Mouse (Mus musculus): ENCODE results near the gene Myl6b. TPM values are rescaled to one million over a fixed set of nuclear protein-coding genes. Genes with fewer than 3 reads are reported as not detected.

Myl6b gene
- polyA plus RNA-seq, 1 experiment from 2014 or later: 3.9 TPM

DNA sequence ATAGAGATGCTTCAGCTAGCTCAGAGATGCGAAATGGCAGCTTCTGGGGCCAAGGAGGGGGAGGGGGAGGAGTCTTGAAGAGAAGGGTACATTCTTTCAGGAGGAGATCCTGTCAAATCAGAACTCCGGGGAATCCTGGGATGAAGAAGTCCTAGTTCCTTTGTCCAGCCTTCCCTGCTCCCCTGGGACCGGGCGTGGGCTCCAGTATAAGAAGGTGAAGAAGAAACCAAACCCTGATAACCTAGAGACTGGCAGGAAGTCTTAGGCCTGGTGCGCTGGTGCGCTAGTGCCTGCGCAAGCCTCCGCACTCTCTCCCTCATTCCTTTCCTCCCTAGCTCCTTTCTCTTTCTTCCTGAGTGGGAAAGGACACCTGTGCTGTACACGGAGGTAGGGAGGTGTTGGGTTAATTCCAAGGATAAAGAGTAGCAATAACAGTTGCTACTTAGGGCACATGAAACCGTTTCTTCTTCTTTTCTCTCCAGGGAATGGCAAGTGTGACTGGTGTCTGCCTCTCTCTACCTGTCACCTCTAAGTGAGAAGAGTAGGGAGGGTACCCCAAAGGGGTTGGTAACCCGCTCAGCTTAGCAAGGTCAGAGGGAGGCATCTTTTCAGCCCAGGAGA lies 25.7 kb upstream of the Myl6b start:
- 0 out of 2 replicates have a peak, but pooled peaks cover 3% of the 10 kb centered on the region for H3K27me3 ChIP-seq (replicated peaks; ENCODE audit: control insufficient read depth, insufficient read depth, low read length)
- H3K4me2 ChIP-seq: peak overlapping the region; percentile 93
- peak overlapping the region; percentile 89 for H3K9ac ChIP-seq (ENCODE audit: low read depth, low read length)
- peak overlapping the region; percentile 84 for H3K27ac ChIP-seq (ENCODE audit: low read depth, low read length)
- 22% methylated on average over 11 of the region's 11 CpGs for WGBS
- DNase-seq (ENCODE audit: low spot score) (no peak), ATAC-seq (replicated peaks; ENCODE audit: low FRiP score) (no peak)
- peak overlapping the region; percentile 89 for H3K4me3 ChIP-seq (ENCODE audit: low read depth, low read length)
- H3K9me3 ChIP-seq (ENCODE audit: control insufficient read depth, low read length): no peaks in the 10 kb centered on the region
- H3K36me3 ChIP-seq (ENCODE audit: control insufficient read depth, insufficient read depth, low read length): peaks cover 2% of the 10 kb centered on the region; the same call in 1 of the 2 replicates
- peaks cover 18% of the 10 kb centered on the region for H3K4me1 ChIP-seq (replicated peaks; ENCODE audit: control insufficient read depth, insufficient read depth, low read length)

DNA sequence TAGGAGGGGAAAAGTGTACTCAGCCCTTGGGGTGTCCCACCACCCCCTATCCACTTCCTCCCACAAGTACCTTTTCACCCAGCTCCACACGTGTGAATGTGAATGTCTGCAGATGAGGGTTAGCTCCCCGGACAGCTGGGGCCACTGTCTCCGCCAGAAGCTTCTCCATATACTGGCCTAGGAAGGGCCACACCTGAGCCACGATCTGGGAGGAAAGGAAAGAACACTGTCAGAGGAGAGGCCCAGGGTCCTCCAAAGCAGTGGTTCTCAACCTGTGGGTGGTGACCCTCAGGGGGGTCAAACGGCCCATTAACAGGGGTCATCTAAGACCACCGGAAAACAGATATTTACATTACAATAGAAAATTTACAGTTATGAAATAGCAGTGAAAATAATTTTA lies 23.9 kb upstream of the Myl6b start:
- Histone ChIP-seq H3K4me3 (ENCODE audit: low read depth, low read length) (no peak overlapping the region), H3K27ac (ENCODE audit: low read depth, low read length) (no peak overlapping the region), H3K4me2 (no peak overlapping the region), H3K36me3 (ENCODE audit: control insufficient read depth, insufficient read depth, low read length) (peaks cover 7% of the 10 kb centered on the region; the same call in 1 of the 2 replicates), H3K27me3 (replicated peaks; ENCODE audit: control insufficient read depth, insufficient read depth, low read length) (0 out of 2 replicates have a peak, but pooled peaks cover 3% of the 10 kb centered on the region), H3K9me3 (ENCODE audit: control insufficient read depth, low read length) (no peaks in the 10 kb centered on the region), H3K9ac (ENCODE audit: low read depth, low read length) (no peak overlapping the region), H3K4me1 (replicated peaks; ENCODE audit: control insufficient read depth, insufficient read depth, low read length) (peaks cover 19% of the 10 kb centered on the region)
- ATAC-seq (replicated peaks; ENCODE audit: low FRiP score): no peak
- 85% methylated on average over 6 of the region's 6 CpGs for WGBS
- DNase-seq (ENCODE audit: low spot score): no peak

DNA sequence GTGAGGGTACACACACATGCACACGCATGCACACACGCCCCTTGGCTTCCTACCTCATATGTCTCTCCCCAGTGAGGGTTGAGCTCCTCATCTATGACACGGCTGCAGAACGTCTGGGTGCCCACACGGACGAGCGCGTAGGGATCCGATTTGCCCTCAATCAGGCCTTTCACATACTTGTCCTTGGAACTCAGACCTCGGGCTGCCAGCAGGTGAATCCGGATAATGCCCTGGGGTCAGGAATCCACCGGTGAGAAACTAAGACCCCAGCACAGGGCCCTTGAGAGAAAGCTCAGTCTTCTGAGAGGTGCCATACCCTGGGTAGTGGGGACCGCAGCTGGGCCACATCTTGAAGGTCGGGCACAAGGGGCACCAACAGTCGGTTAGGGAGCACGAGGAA lies 22.1 kb upstream of the Myl6b start:
- no peak for ATAC-seq (replicated peaks; ENCODE audit: low FRiP score)
- peaks cover 27% of the 10 kb centered on the region for H3K4me1 ChIP-seq (replicated peaks; ENCODE audit: control insufficient read depth, insufficient read depth, low read length)
- H3K4me3 ChIP-seq (ENCODE audit: low read depth, low read length): no peak overlapping the region
- no peak overlapping the region for H3K27ac ChIP-seq (ENCODE audit: low read depth, low read length)
- peaks cover 7% of the 10 kb centered on the region; the same call in 1 of the 2 replicates for H3K36me3 ChIP-seq (ENCODE audit: control insufficient read depth, insufficient read depth, low read length)
- H3K9ac ChIP-seq (ENCODE audit: low read depth, low read length): no peak overlapping the region
- WGBS: 88% methylated on average over 16 of the region's 16 CpGs
- no peak for DNase-seq (ENCODE audit: low spot score)
- H3K27me3 ChIP-seq (replicated peaks; ENCODE audit: control insufficient read depth, insufficient read depth, low read length): 0 out of 2 replicates have a peak, but pooled peaks cover 3% of the 10 kb centered on the region
- H3K9me3 ChIP-seq (ENCODE audit: control insufficient read depth, low read length): no peaks in the 10 kb centered on the region
- H3K4me2 ChIP-seq: no peak overlapping the region

DNA sequence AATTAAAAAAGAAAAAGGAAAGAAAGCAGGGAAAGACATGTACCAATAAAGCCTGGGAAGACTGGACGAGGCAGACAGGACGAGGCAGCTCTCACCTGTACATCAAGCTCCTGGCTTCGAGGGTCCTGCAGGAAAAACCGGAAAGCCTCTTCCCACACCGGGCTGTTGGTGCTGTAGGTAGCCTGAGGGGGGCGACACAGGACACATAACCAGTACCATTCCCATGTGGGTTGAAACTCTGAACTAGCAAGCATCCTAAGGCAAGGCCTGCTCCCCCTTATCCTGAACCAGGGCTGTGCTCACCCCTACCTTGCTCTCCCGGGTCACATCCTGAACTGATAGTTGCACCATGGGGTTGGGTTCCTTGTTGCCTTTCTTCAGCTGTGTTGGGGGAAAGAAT lies 20.3 kb upstream of the Myl6b start:
- Histone ChIP-seq H3K27ac (ENCODE audit: low read depth, low read length) (no peak overlapping the region), H3K9ac (ENCODE audit: low read depth, low read length) (no peak overlapping the region), H3K9me3 (ENCODE audit: control insufficient read depth, low read length) (no peaks in the 10 kb centered on the region), H3K36me3 (ENCODE audit: control insufficient read depth, insufficient read depth, low read length) (peaks cover 9% of the 10 kb centered on the region; the same call in 1 of the 2 replicates), H3K4me1 (replicated peaks; ENCODE audit: control insufficient read depth, insufficient read depth, low read length) (peaks cover 20% of the 10 kb centered on the region), H3K27me3 (replicated peaks; ENCODE audit: control insufficient read depth, insufficient read depth, low read length) (no peaks in the 10 kb centered on the region), H3K4me3 (ENCODE audit: low read depth, low read length) (no peak overlapping the region), H3K4me2 (no peak overlapping the region)
- ATAC-seq (replicated peaks; ENCODE audit: low FRiP score) (0 out of 2 replicates have a peak, but pooled peaks have one; percentile 27), DNase-seq (ENCODE audit: low spot score) (no peak)
- WGBS: 74% methylated on average over 7 of the region's 7 CpGs

DNA sequence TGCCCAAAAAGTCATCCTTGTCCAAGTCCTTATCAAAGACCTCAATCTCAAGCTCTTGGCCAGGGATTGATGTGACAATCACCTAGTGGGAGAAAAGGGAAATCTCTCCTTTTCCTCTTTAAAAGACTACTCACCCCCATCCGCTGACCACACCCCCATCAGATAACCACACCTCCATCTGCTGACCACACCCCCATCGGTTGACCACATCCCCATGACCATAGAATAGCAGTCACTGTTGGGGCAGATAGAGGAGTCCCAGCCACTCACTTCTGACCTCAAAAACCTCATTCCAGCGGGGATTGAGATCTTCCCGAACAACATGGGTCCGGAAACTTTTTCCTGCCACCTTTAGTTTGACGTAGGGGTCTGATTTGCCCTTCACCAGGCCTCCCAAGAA lies 18.2 kb upstream of the Myl6b start:
- no peaks in the 10 kb centered on the region for H3K27me3 ChIP-seq (replicated peaks; ENCODE audit: control insufficient read depth, insufficient read depth, low read length)
- peak overlapping the region; percentile 48 for H3K4me2 ChIP-seq
- peak overlapping the region; percentile 29; the same call in 1 of the 2 replicates for H3K4me3 ChIP-seq (ENCODE audit: low read depth, low read length)
- H3K9ac ChIP-seq (ENCODE audit: low read depth, low read length): no peak overlapping the region
- H3K4me1 ChIP-seq (replicated peaks; ENCODE audit: control insufficient read depth, insufficient read depth, low read length): peaks cover 19% of the 10 kb centered on the region
- no peak for DNase-seq (ENCODE audit: low spot score)
- H3K36me3 ChIP-seq (ENCODE audit: control insufficient read depth, insufficient read depth, low read length): peaks cover 9% of the 10 kb centered on the region; the same call in 1 of the 2 replicates
- no peaks in the 10 kb centered on the region for H3K9me3 ChIP-seq (ENCODE audit: control insufficient read depth, low read length)
- 20% methylated on average over 6 of the region's 6 CpGs for WGBS
- ATAC-seq (replicated peaks; ENCODE audit: low FRiP score): peak; percentile 21; the same call in 1 of the 2 replicates
- no peak overlapping the region for H3K27ac ChIP-seq (ENCODE audit: low read depth, low read length)

DNA sequence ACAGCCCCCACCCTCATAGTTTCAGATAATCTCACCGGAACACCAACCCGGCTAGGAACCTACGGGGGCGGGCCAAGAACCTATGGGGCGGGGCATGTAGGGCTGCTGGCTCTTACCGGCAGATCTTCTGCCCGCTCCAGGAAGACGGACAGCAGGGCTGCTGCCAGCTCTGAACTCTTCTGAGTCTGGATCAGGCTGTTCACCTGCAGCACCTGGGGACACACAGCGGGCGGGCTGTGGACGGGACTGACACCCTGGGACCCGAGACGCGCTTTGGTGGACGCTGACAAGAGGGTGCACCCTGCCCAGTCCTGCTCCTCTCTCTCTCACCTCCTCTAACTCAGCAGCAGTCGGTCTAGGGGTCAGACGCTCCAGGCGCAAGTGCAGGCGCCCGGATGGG lies 17.5 kb upstream of the Myl6b start:
- DNase-seq (ENCODE audit: low spot score): no peak
- 38% methylated on average over 20 of the region's 20 CpGs for WGBS
- no peaks in the 10 kb centered on the region for H3K9me3 ChIP-seq (ENCODE audit: control insufficient read depth, low read length)
- H3K27ac ChIP-seq (ENCODE audit: low read depth, low read length): no peak overlapping the region
- peaks cover 22% of the 10 kb centered on the region for H3K4me1 ChIP-seq (replicated peaks; ENCODE audit: control insufficient read depth, insufficient read depth, low read length)
- peak overlapping the region; percentile 29; the same call in 1 of the 2 replicates for H3K4me3 ChIP-seq (ENCODE audit: low read depth, low read length)
- H3K4me2 ChIP-seq: peak overlapping the region; percentile 48
- H3K36me3 ChIP-seq (ENCODE audit: control insufficient read depth, insufficient read depth, low read length): peaks cover 9% of the 10 kb centered on the region; the same call in 1 of the 2 replicates
- H3K27me3 ChIP-seq (replicated peaks; ENCODE audit: control insufficient read depth, insufficient read depth, low read length): no peaks in the 10 kb centered on the region
- peak; percentile 61 for ATAC-seq (replicated peaks; ENCODE audit: low FRiP score)
- H3K9ac ChIP-seq (ENCODE audit: low read depth, low read length): no peak overlapping the region; the same call in 1 of the 2 replicates

DNA sequence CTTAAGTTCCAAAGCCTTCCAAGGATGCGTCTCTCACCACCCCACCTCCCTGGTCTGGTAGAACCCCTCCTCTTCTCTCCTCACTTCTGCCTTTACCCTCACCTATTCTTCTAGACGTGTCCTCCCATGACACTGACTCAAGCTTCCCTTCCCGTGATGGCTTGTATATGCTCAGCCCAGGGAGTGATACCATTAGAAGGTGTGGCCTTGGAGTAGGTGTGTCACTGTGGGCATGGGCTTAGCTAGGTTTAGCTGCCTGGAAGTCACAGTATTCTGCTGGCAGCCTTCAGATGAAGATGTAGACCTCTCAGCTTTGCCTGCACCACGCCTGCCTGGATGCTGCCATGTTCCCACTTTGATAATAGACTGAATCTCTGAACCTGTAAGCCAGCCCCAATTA lies 16.6 kb upstream of the Myl6b start:
- DNase-seq (ENCODE audit: low spot score) (no peak), ATAC-seq (replicated peaks; ENCODE audit: low FRiP score) (no peak)
- Histone ChIP-seq H3K36me3 (ENCODE audit: control insufficient read depth, insufficient read depth, low read length) (peaks cover 11% of the 10 kb centered on the region; the same call in 1 of the 2 replicates), H3K27me3 (replicated peaks; ENCODE audit: control insufficient read depth, insufficient read depth, low read length) (no peaks in the 10 kb centered on the region), H3K4me3 (ENCODE audit: low read depth, low read length) (no peak overlapping the region), H3K4me2 (no peak overlapping the region), H3K9ac (ENCODE audit: low read depth, low read length) (no peak overlapping the region), H3K9me3 (ENCODE audit: control insufficient read depth, low read length) (no peaks in the 10 kb centered on the region), H3K27ac (ENCODE audit: low read depth, low read length) (no peak overlapping the region), H3K4me1 (replicated peaks; ENCODE audit: control insufficient read depth, insufficient read depth, low read length) (peaks cover 22% of the 10 kb centered on the region)
- 81% methylated on average over 4 of the region's 4 CpGs for WGBS

DNA sequence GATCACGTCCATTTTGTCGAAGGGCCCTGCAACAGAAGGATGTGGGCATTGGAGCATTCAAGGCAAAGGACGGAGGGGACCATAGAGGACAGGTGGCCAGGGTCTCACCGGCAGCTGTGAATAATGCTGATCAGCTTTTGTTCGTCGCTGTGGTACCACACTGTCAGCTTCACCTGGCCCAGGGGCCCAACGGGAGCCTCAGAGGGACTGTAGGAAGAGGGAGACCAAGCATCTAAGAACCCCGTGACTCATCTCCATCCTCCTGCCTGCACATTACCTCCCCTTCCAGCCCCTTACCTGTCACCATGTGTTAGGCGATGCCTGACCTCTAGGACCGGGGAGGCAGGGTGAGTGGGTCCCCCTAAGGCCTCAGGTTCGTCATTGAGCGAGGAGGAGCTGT lies 13.3 kb upstream of the Myl6b start:
- no peak for ATAC-seq (replicated peaks; ENCODE audit: low FRiP score)
- WGBS: 86% methylated on average over 12 of the region's 12 CpGs

DNA sequence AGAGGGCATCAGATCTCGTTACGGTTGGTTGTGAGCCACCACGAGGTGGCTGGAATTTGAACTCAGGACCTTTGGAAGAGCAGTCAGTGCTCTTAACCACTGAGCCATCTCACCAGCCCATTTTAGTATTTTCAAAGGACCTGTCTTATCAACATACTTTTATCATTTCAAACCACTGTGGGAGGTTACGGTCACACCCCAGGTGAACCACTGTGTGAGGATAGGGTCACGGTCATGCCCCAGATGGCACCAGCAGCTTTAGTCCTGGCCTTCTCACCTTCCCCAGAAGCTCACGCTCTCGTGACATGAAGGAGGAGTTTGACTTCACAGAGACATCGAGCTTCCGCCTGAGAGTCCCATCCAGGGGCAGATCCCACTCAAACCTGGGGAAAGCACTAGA lies 12.7 kb upstream of the Myl6b start:
- Histone ChIP-seq H3K4me2 (no peak overlapping the region), H3K27ac (ENCODE audit: low read depth, low read length) (no peak overlapping the region), H3K9ac (ENCODE audit: low read depth, low read length) (no peak overlapping the region), H3K4me1 (replicated peaks; ENCODE audit: control insufficient read depth, insufficient read depth, low read length) (peaks cover 10% of the 10 kb centered on the region), H3K27me3 (replicated peaks; ENCODE audit: control insufficient read depth, insufficient read depth, low read length) (no peaks in the 10 kb centered on the region), H3K4me3 (ENCODE audit: low read depth, low read length) (no peak overlapping the region), H3K36me3 (ENCODE audit: control insufficient read depth, insufficient read depth, low read length) (peaks cover 7% of the 10 kb centered on the region), H3K9me3 (ENCODE audit: control insufficient read depth, low read length) (no peaks in the 10 kb centered on the region)
- ATAC-seq (replicated peaks; ENCODE audit: low FRiP score): 0 out of 2 replicates have a peak, but pooled peaks have one; percentile 27
- 77% methylated on average over 9 of the region's 9 CpGs for WGBS
- DNase-seq (ENCODE audit: low spot score): no peak

More for the DNA sequence above, 13.3 kb upstream of the Myl6b start:
- no peak overlapping the region for H3K27ac ChIP-seq (ENCODE audit: low read depth, low read length)
- H3K27me3 ChIP-seq (replicated peaks; ENCODE audit: control insufficient read depth, insufficient read depth, low read length): no peaks in the 10 kb centered on the region
- no peak overlapping the region for H3K9ac ChIP-seq (ENCODE audit: low read depth, low read length)
- no peak overlapping the region for H3K4me2 ChIP-seq
- no peaks in the 10 kb centered on the region for H3K9me3 ChIP-seq (ENCODE audit: control insufficient read depth, low read length)
- DNase-seq (ENCODE audit: low spot score): no peak
- peaks cover 15% of the 10 kb centered on the region for H3K4me1 ChIP-seq (replicated peaks; ENCODE audit: control insufficient read depth, insufficient read depth, low read length)
- H3K36me3 ChIP-seq (ENCODE audit: control insufficient read depth, insufficient read depth, low read length): peaks cover 7% of the 10 kb centered on the region
- no peak overlapping the region for H3K4me3 ChIP-seq (ENCODE audit: low read depth, low read length)

Measured in liver, embryonic 11.5 days (tissue).